Mouse (Mus musculus) leukemia stem cell, adult 10-12 weeks (primary cell): ENCODE data around the gene Susd3. TPM values are rescaled to one million over a fixed set of nuclear protein-coding genes. Genes with fewer than 3 reads are reported as not detected.

Experiments used
- polyA plus RNA-seq: library from polyadenylated mRNA; stranded (reverse); fragments of >175 nt; gene quantifications from 2 replicates; pipeline ENCODE4 v1.2.3, GENCODE M21; 2012; ENCODE audit warnings: low replicate concordance

Gene Susd3
- polyA plus RNA-seq = 7.8 and 15.5 TPM in 2 replicates

DNA sequence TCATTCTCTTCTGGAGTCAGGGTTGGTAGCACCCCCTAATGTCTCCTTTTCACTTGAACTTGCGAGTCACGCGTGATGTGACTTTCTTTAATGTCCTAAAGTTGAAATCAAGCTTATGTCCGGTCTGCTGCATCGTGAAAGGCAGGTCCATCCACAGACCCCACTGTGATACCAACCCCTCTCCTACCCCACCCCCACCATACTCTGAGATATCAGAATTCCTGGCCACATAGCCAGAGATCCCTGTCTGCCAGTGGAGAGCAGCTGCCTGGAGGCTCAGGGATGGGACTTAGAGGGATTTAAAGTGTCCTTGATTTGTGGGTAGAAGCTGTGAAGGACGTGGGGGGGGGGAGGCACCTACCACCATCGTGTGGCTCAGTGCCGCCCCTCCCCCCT lies at the start of gene Susd3:
Gene Susd3 (minus strand): TSS at position 240 of the 396 bp plus-strand sequence.

GRCm38 (mm10) chr13:49215504-49216219 lies 32.8 kb downstream of the Susd3 start, which contains the start of gene Card19:
Card19 (minus strand) TSS chr13:49216037.

GRCm38 (mm10) chr13:49187288-49188218 lies 61.0 kb downstream of the Susd3 start, which contains the start of gene Ninj1:
Ninj1 (plus strand) TSS chr13:49187485.

Other genes with a start within 250 kb of the Susd3 start
- gene Wnk2, start 100.7 kb downstream of the Susd3 start, polyA plus RNA-seq = 0.02 and 0.05 TPM in 2 replicates
- gene Ninj1, start 61.2 kb downstream of the Susd3 start, polyA plus RNA-seq = 73.3 and 146 TPM in 2 replicates
- gene Card19, start 32.7 kb downstream of the Susd3 start, polyA plus RNA-seq = 22.2 and 50.4 TPM in 2 replicates
- 4.7 and 4.8 TPM in 2 replicates for gene Fgd3, start 71.6 kb upstream of the Susd3 start, polyA plus RNA-seq
- 24.0 and 39.6 TPM in 2 replicates for gene Bicd2, start 92.9 kb upstream of the Susd3 start, polyA plus RNA-seq
- 0.39 and 2.7 TPM in 2 replicates for gene Ippk, start 172.5 kb upstream of the Susd3 start, polyA plus RNA-seq
- gene Tes3-ps, start 244.6 kb upstream of the Susd3 start, polyA plus RNA-seq = 0.09 TPM in 1 of 2 replicates, not detected in the other